Mouse (Mus musculus): ENCODE results near the gene Prkn. TPM values are rescaled to one million over a fixed set of nuclear protein-coding genes. Genes with fewer than 3 reads are reported as not detected.

Prkn gene
- polyA plus RNA-seq, 1 experiment from 2014 or later = 1.5 TPM

- H3K36me3 ChIP-seq = no peaks in the 10 kb centered on the region
- no peak overlapping the region for H3K9ac ChIP-seq (replicated peaks)
- H3K27me3 ChIP-seq = no peaks in the 10 kb centered on the region
- no peak overlapping the region for H3K4me3 ChIP-seq (replicated peaks)
- no peak for ATAC-seq (ENCODE audit: insufficient number of reproducible peaks, insufficient read depth, low FRiP score, low TSS enrichment, low read depth)
- no peak overlapping the region for H3K4me2 ChIP-seq
- WGBS = 84% methylated on average over 3 of the region's 3 CpGs
- no peaks in the 10 kb centered on the region for H3K9me3 ChIP-seq
- H3K4me1 ChIP-seq (replicated peaks) = no peaks in the 10 kb centered on the region
- H3K27ac ChIP-seq = no peak overlapping the region
Observed at GRCm38 (mm10) chr17:12062861-12063260, 1222.7 kb downstream of the Prkn start.

- no peak for ATAC-seq (ENCODE audit: insufficient number of reproducible peaks, insufficient read depth, low FRiP score, low TSS enrichment, low read depth)
- no peak overlapping the region for H3K9ac ChIP-seq (replicated peaks)
- no peaks in the 10 kb centered on the region for H3K4me1 ChIP-seq (replicated peaks)
- no peak overlapping the region for H3K27ac ChIP-seq
- H3K36me3 ChIP-seq = no peaks in the 10 kb centered on the region
- H3K4me3 ChIP-seq (replicated peaks) = no peak overlapping the region
- no peak overlapping the region for H3K4me2 ChIP-seq
- H3K27me3 ChIP-seq = no peaks in the 10 kb centered on the region
- peaks cover 2% of the 10 kb centered on the region; the same call in 1 of the 2 replicates for H3K9me3 ChIP-seq
- WGBS = 94% methylated on average over 7 of the region's 7 CpGs
Observed at GRCm38 (mm10) chr17:12063533-12063932, 1223.3 kb downstream of the Prkn start.

GRCm38 (mm10) chr17:12066054-12066453 lies 1225.9 kb downstream of the Prkn start:
- H3K9ac ChIP-seq (replicated peaks) = no peak overlapping the region
- H3K36me3 ChIP-seq = no peaks in the 10 kb centered on the region
- no peak overlapping the region for H3K27ac ChIP-seq
- no peak for ATAC-seq (ENCODE audit: insufficient number of reproducible peaks, insufficient read depth, low FRiP score, low TSS enrichment, low read depth)
- WGBS = 77% methylated on average over 10 of the region's 10 CpGs
- peaks cover 11% of the 10 kb centered on the region; the same call in 1 of the 2 replicates for H3K9me3 ChIP-seq
- H3K4me2 ChIP-seq = no peak overlapping the region
- H3K4me3 ChIP-seq (replicated peaks) = no peak overlapping the region
- H3K4me1 ChIP-seq (replicated peaks) = no peaks in the 10 kb centered on the region
- H3K27me3 ChIP-seq = no peaks in the 10 kb centered on the region

GRCm38 (mm10) chr17:12076816-12077215 lies 1236.6 kb downstream of the Prkn start:
- H3K27ac ChIP-seq = no peak overlapping the region
- no peaks in the 10 kb centered on the region for H3K9me3 ChIP-seq
- no peak for ATAC-seq (ENCODE audit: insufficient number of reproducible peaks, insufficient read depth, low FRiP score, low TSS enrichment, low read depth)
- no peaks in the 10 kb centered on the region for H3K36me3 ChIP-seq
- H3K4me2 ChIP-seq = no peak overlapping the region
- no peak overlapping the region for H3K9ac ChIP-seq (replicated peaks)
- no peak overlapping the region for H3K4me3 ChIP-seq (replicated peaks)
- no peaks in the 10 kb centered on the region; the same call in 1 of the 2 replicates for H3K4me1 ChIP-seq (replicated peaks)
- no peaks in the 10 kb centered on the region for H3K27me3 ChIP-seq
- 52% methylated on average over 2 of the region's 2 CpGs for WGBS

GRCm38 (mm10) chr17:12080656-12081495 lies 1240.7 kb downstream of the Prkn start:
- WGBS = 38% methylated on average over 20 of the region's 20 CpGs
- Histone ChIP-seq H3K36me3 (no peaks in the 10 kb centered on the region), H3K9me3 (no peaks in the 10 kb centered on the region), H3K4me3 (replicated peaks) (no peak overlapping the region), H3K4me1 (replicated peaks) (no peaks in the 10 kb centered on the region; the same call in 1 of the 2 replicates), H3K27me3 (no peaks in the 10 kb centered on the region), H3K27ac (no peak overlapping the region), H3K4me2 (peak overlapping the region; percentile 32; the same call in 1 of the 2 replicates), H3K9ac (replicated peaks) (no peak overlapping the region)
- ATAC-seq (ENCODE audit: insufficient number of reproducible peaks, insufficient read depth, low FRiP score, low TSS enrichment, low read depth) = no peak

- Histone ChIP-seq H3K4me2 (no peak overlapping the region), H3K4me1 (replicated peaks) (no peaks in the 10 kb centered on the region; the same call in 1 of the 2 replicates), H3K9me3 (no peaks in the 10 kb centered on the region), H3K36me3 (no peaks in the 10 kb centered on the region), H3K27ac (no peak overlapping the region), H3K9ac (replicated peaks) (no peak overlapping the region), H3K27me3 (no peaks in the 10 kb centered on the region), H3K4me3 (replicated peaks) (no peak overlapping the region)
- ATAC-seq (ENCODE audit: insufficient number of reproducible peaks, insufficient read depth, low FRiP score, low TSS enrichment, low read depth) = no peak
- 89% methylated on average over 5 of the region's 5 CpGs for WGBS
Observed at GRCm38 (mm10) chr17:12082201-12082600, 1242.0 kb downstream of the Prkn start.

GRCm38 (mm10) chr17:12090261-12090927 lies 1250.2 kb downstream of the Prkn start:
- no peaks in the 10 kb centered on the region for H3K36me3 ChIP-seq
- 80% methylated on average over 5 of the region's 5 CpGs for WGBS
- no peak overlapping the region for H3K9ac ChIP-seq (replicated peaks)
- H3K27me3 ChIP-seq = no peaks in the 10 kb centered on the region
- ATAC-seq (ENCODE audit: insufficient number of reproducible peaks, insufficient read depth, low FRiP score, low TSS enrichment, low read depth) = no peak
- H3K27ac ChIP-seq = no peak overlapping the region
- H3K4me3 ChIP-seq (replicated peaks) = no peak overlapping the region
- no peak overlapping the region for H3K4me2 ChIP-seq
- H3K4me1 ChIP-seq (replicated peaks) = no peaks in the 10 kb centered on the region
- no peaks in the 10 kb centered on the region for H3K9me3 ChIP-seq

- ATAC-seq (ENCODE audit: insufficient number of reproducible peaks, insufficient read depth, low FRiP score, low TSS enrichment, low read depth) = no peak
- no peak overlapping the region for H3K9ac ChIP-seq (replicated peaks)
- 86% methylated on average over 6 of the region's 6 CpGs for WGBS
- H3K9me3 ChIP-seq = no peaks in the 10 kb centered on the region
- H3K27me3 ChIP-seq = no peaks in the 10 kb centered on the region
- H3K27ac ChIP-seq = no peak overlapping the region
- H3K4me2 ChIP-seq = no peak overlapping the region
- no peaks in the 10 kb centered on the region for H3K36me3 ChIP-seq
- H3K4me3 ChIP-seq (replicated peaks) = no peak overlapping the region
- no peaks in the 10 kb centered on the region for H3K4me1 ChIP-seq (replicated peaks)
Observed at GRCm38 (mm10) chr17:12092901-12093564, 1252.8 kb downstream of the Prkn start.

- no peak for ATAC-seq (ENCODE audit: insufficient number of reproducible peaks, insufficient read depth, low FRiP score, low TSS enrichment, low read depth)
- no peak overlapping the region for H3K9ac ChIP-seq (replicated peaks)
- H3K27me3 ChIP-seq = no peaks in the 10 kb centered on the region
- H3K4me2 ChIP-seq = no peak overlapping the region
- 86% methylated on average over 1 of the region's 1 CpGs for WGBS
- no peaks in the 10 kb centered on the region for H3K36me3 ChIP-seq
- no peak overlapping the region for H3K27ac ChIP-seq
- no peaks in the 10 kb centered on the region for H3K9me3 ChIP-seq
- H3K4me3 ChIP-seq (replicated peaks) = no peak overlapping the region
- H3K4me1 ChIP-seq (replicated peaks) = no peaks in the 10 kb centered on the region
Observed at GRCm38 (mm10) chr17:12094016-12094415, 1253.8 kb downstream of the Prkn start.

- H3K4me2 ChIP-seq = no peak overlapping the region
- no peak for ATAC-seq (ENCODE audit: insufficient number of reproducible peaks, insufficient read depth, low FRiP score, low TSS enrichment, low read depth)
- H3K27ac ChIP-seq = no peak overlapping the region
- no peak overlapping the region for H3K4me3 ChIP-seq (replicated peaks)
- H3K36me3 ChIP-seq = no peaks in the 10 kb centered on the region
- H3K27me3 ChIP-seq = no peaks in the 10 kb centered on the region
- peaks cover 2% of the 10 kb centered on the region; the same call in 1 of the 2 replicates for H3K9me3 ChIP-seq
- H3K9ac ChIP-seq (replicated peaks) = no peak overlapping the region
- no peaks in the 10 kb centered on the region for H3K4me1 ChIP-seq (replicated peaks)
- 85% methylated on average over 9 of the region's 9 CpGs for WGBS
Observed at GRCm38 (mm10) chr17:12094827-12095590, 1254.8 kb downstream of the Prkn start.

All from limb, embryonic 12.5 days (tissue).